Mouse (Mus musculus) heart, postnatal 36 days (tissue): ENCODE results near the gene Gramd1b. TPM values are rescaled to one million over a fixed set of nuclear protein-coding genes. Genes with fewer than 3 reads are reported as not detected.
A peak's percentile ranks its signal among the peaks of the same experiment; 100 is the strongest.

ENCODE experiments used
- DNase-seq, 2 experiments: peaks; one replicate each; pipeline ENCODE4 v3.0.0; 2021 to 2022
- intact Hi-C: fragments of 180-260 bp; cut with DNase I; formaldehyde crosslinking; loops from one replicate; pipeline ENCODE4 v1.15.1; 2025
- total RNA-seq, 2 experiments: library from RNA; stranded (reverse); gene quantifications; 2 replicates each; pipeline ENCODE4 v1.2.3; 2021

Gene Gramd1b
- total RNA-seq, 2 experiments from 2014 or later: 19.7 to 20.8 TPM

- intact Hi-C loops: loop anchor here (5.0 kb wide), 1 partner anchor 123 kb away; no protein-coding TSS in a partner anchor
- DNase-seq: no peak
Measured at GRCm38 (mm10) chr9:40459304-40460280, 71.6 kb downstream of the Gramd1b start.

- intact Hi-C loops: loop anchor here (5.0 kb wide), 1 partner anchor 124 kb away; no protein-coding TSS in a partner anchor
Measured at GRCm38 (mm10) chr9:40458559-40459303, 72.5 kb downstream of the Gramd1b start.

DNA sequence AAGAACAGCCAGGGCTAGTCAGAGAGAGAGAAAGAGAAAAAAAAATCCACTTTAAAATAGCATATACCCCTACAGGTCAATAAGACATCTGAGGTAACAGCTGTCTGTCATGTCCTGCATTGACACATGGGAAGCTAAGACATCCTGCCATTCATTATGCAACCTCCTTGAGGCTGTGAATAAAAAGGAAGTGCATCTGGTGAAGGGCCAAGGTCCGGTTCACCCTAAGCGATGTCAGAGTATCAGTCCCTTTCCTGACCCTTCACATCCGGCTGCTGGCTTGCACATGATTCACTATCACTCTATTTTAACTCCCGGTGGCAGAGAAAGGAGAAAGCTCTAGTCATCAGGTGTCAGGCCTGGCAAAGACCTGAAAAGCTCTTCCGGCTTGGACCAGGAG is 73.7 kb downstream of the Gramd1b start:
- no peak for DNase-seq
- intact Hi-C loops: loop anchor here (1.0 to 5.0 kb wide), 2 partner anchors 42 to 125 kb away; no protein-coding TSS in a partner anchor

More at GRCm38 (mm10) chr9:40458559-40459303, 72.5 kb downstream of the Gramd1b start:
- no peak for DNase-seq

DNA sequence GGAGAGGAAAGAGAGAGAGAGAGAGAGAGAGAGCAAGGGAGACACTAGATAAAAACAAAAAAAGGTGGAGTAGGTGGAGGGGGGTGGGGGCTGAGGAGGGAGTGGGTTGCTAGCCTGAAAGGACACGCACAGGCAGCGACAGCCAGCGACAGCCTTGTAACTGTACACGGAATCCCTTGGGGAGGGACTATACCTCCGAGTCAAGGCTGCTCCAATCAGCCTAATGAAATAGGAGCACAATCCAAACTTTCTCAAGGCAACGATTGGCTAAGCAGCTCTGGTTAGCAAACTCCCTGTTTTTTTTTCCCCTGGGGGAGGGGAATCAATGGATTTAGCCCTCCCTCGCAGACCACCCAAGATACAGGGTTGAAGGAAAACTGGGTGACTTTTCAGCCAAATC is 75.0 kb downstream of the Gramd1b start:
- intact Hi-C loops: loop anchor here (5.0 kb wide), 1 partner anchor 126 kb away; no protein-coding TSS in a partner anchor
- peak; percentile 16 to 43 for DNase-seq

GRCm38 (mm10) chr9:40455336-40456185 is 75.6 kb downstream of the Gramd1b start:
- intact Hi-C loops: loop anchor here (5.0 kb wide), 1 partner anchor 127 kb away; no protein-coding TSS in a partner anchor
- peak; percentile 58 to 74 for DNase-seq

- no peak for DNase-seq
- intact Hi-C loops: loop anchor here (5.0 kb wide), 1 partner anchor 127 kb away; no protein-coding TSS in a partner anchor
Measured at GRCm38 (mm10) chr9:40455020-40455335, 76.2 kb downstream of the Gramd1b start.

GRCm38 (mm10) chr9:40453889-40454288 is 77.3 kb downstream of the Gramd1b start:
- intact Hi-C loops: no loop called here
- no peak for DNase-seq

GRCm38 (mm10) chr9:40452208-40452607 is 79.0 kb downstream of the Gramd1b start:
- no peak for DNase-seq
- intact Hi-C loops: no loop called here

DNA sequence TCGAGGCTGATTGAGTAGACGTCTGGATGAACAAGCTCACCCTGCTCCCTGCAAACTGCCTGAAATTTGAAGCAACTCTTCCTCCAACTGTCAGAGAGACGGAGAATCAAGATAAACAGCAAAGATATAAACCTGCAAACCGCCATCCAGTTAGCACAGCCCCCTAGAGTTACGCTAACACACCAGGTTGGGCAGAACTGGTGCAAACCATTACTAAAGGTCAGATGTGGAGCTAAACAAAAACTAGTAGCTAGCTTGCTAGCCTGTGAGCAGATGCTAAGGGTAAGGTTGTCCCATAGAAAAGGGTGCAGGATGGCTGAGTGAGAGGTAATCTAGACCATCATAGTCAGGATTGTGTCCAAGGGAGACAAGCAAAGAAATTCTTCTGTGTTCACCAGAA is 80.4 kb downstream of the Gramd1b start:
- intact Hi-C loops: no loop called here
- no peak for DNase-seq

GRCm38 (mm10) chr9:40450417-40450714 is 80.8 kb downstream of the Gramd1b start:
- no peak for DNase-seq
- intact Hi-C loops: no loop called here

DNA sequence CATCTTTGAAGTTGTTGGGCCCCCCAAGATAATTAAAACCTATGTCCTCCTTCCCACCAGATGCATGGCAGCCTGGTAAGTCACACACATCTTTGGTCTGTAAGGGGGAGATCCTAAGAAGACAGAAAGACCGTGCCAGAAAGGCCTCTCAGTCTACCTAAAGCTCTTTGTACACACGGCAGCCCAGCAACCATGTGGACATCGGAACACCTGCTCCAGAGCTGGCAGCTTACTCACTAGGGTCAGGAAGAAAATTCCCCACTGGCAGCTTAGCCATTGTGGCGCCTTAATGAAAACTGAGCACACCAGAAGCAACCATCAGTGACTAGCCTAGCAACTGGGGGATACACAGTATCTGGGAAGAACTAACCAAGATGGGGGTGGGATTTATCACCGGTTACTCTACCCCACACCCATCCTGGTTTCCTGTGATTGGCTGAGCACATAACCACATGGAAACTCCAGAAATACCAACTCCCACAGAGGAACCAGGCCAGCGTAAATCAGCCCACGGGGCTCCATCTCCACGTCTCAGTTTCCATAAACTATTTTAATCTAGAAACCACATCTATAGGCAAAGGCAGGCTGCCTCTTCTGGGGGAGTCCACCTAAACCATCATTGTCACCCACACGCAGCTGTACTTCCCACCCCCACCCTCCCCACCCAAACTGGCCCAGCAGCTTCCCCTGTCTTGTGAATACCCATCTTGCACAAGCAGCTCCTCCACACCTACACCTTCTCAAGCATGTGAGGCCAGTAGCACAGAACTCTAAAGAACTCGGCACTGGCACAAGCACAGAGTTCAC is 81.4 kb downstream of the Gramd1b start:
- intact Hi-C loops: no loop called here
- DNase-seq: no peak

GRCm38 (mm10) chr9:40448646-40449243 is 82.4 kb downstream of the Gramd1b start:
- intact Hi-C loops: no loop called here

GRCm38 (mm10) chr9:40447265-40447664 is 83.9 kb downstream of the Gramd1b start:
- intact Hi-C loops: no loop called here
- no peak for DNase-seq

More at GRCm38 (mm10) chr9:40448646-40449243, 82.4 kb downstream of the Gramd1b start:
- DNase-seq: no peak

GRCm38 (mm10) chr9:40444961-40445360 is 86.2 kb downstream of the Gramd1b start:
- DNase-seq: no peak
- intact Hi-C loops: no loop called here

GRCm38 (mm10) chr9:40442784-40443183 is 88.4 kb downstream of the Gramd1b start:
- DNase-seq: no peak
- intact Hi-C loops: no loop called here

DNA sequence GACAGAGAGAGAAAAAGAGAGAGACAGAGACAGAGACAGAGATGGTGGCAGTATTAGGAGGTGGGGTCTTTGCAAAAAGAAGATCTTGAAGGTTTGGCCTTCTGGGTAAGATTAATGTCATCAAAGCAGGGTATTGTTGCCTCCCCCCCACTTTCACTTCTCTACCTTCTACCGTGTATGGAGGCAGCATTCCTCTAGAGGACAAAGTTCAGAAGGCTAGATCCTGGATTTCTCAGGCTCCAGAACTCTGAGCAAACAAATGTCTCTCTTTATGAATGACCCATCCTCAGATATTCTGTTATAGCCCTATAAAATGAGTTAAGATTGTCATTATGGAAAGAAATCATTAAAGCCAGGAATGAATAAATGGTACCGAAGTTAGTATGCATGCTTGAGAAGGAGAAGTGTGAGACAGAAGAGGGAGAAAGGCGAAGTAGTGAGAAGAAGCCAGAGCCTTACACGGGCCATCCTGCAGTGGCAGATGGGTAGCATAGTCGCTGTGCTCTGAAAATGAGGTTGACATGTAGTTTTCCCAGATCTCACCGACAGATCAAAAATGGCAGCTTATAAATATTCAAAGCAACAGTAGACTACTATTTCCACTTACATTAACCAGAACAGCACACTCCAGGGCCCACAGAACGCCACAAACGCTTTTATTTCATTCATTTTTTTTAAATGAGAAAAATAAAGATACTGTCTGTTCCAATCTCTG is 91.1 kb downstream of the Gramd1b start:
- intact Hi-C loops: no loop called here
- no peak for DNase-seq

- intact Hi-C loops: no loop called here
- no peak for DNase-seq
Measured at GRCm38 (mm10) chr9:40438731-40439526, 92.3 kb downstream of the Gramd1b start.

- intact Hi-C loops: no loop called here
- DNase-seq: no peak
Measured at GRCm38 (mm10) chr9:40437891-40438290, 93.3 kb downstream of the Gramd1b start.
